Mouse (Mus musculus): Measurements from ENCODE around the gene Nrtn.

- TF ChIP-seq CTCF (IDR thresholded peaks at IDR 0.05), result no peak
- no peak for TF ChIP-seq EP300 (IDR thresholded peaks at IDR 0.05)
Observed at GRCm38 (mm10) chr17:56740788-56741160, 16.6 kb downstream of the Nrtn start.

All from lung, postnatal 0 days (tissue).